Mouse (Mus musculus) kidney, adult 2 months (tissue): ENCODE measurements at regions not wholly inside any gene's neighbourhood (a gene's known extent, or its start where the extent isn't known, plus 50 kb on each side); places are given as distances from the start of the nearest gene placed in this dataset.

Experiments
- DNase-seq: peaks from one replicate; pipeline ENCODE4 v3.0.0; 2021
- H3K27ac ChIP-seq: fragments of 200-500 bp; 2 replicates; pipeline ENCODE4 v1.5.1; 2012; ENCODE audit warnings: low read depth, low read length, control low read depth, inconsistent platforms; ENCODE audit not compliant: insufficient read depth
- H3K27me3 ChIP-seq: fragments of 200-500 bp; replicated peaks from 2 replicates; pipeline ENCODE4 v1.6.1; 2012; ENCODE audit warnings: mild to moderate bottlenecking, moderate library complexity, low read length, inconsistent platforms; ENCODE audit not compliant: control insufficient read depth, insufficient read depth
- H3K36me3 ChIP-seq: fragments of 200-500 bp; 2 replicates; pipeline ENCODE4 v1.6.1; 2012; ENCODE audit warnings: mild to moderate bottlenecking, moderate library complexity, low read length, inconsistent platforms; ENCODE audit not compliant: control insufficient read depth, insufficient read depth
- H3K4me1 ChIP-seq: fragments of 200-500 bp; 2 replicates; pipeline ENCODE4 v1.6.1; 2011; ENCODE audit warnings: low read length; ENCODE audit not compliant: control insufficient read depth, insufficient read depth
- H3K4me3 ChIP-seq: fragments of 200-500 bp; 2 replicates; pipeline ENCODE4 v1.5.1; 2011; ENCODE audit warnings: mild to moderate bottlenecking, low read depth, low read length, control low read depth; ENCODE audit not compliant: insufficient read depth
- CTCF ChIP-seq: fragments of 200-500 bp; conservative IDR thresholded peaks from 2 replicates; pipeline ENCODE4 v1.5.1; 2011; ENCODE audit warnings: low read depth, mild to moderate bottlenecking, control low read depth, low read length, moderate library complexity, mixed read lengths; ENCODE audit not compliant: insufficient read depth, insufficient read length
- POLR2A ChIP-seq: fragments of 200-500 bp; IDR thresholded peaks from one replicate; pipeline ENCODE4 v1.6.1; 2011; ENCODE audit warnings: low read depth, low read length, control low read depth
- WGBS: fragments of 180-500 bp; shearing (Covaris S2); methylation state at CpG from one replicate; pipeline ENCODE4 v1.1.7; 2018; 5-methylcytosine and 5-hydroxymethylcytosine counted together

DNA sequence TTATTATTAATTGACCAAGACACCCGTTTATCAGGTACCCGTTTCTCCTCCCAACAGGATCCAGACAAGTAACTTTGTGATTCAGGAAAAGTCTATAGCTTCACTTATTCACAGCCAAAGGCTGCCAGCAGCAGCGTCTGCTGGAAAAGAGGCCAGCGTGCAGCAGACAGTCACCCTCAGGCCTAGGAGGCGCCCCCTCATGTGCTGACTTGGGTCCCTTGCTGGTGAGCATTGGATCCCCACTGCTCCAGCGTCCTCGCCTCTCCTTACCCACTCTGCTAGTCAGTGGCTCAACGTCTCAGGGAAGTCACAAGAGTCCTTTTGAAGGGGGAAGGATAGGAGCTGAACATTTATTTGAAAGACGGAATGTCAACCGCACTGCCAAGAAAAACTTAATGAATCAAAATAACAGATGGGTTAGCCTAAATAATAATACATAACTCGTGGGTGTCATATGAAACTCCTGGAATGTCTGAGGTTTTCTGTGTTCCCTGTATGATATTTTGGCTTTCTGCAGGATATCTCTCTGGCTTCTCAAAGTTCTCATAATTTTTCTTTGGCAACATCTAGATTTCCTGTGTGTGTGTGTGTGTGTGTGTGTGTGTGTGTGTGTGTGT, 256.6 kb upstream of the Fn1 start:
- 74% methylated on average over 11 of the region's 11 CpGs for WGBS
- TF ChIP-seq POLR2A (no peak), CTCF (no peak)

DNA sequence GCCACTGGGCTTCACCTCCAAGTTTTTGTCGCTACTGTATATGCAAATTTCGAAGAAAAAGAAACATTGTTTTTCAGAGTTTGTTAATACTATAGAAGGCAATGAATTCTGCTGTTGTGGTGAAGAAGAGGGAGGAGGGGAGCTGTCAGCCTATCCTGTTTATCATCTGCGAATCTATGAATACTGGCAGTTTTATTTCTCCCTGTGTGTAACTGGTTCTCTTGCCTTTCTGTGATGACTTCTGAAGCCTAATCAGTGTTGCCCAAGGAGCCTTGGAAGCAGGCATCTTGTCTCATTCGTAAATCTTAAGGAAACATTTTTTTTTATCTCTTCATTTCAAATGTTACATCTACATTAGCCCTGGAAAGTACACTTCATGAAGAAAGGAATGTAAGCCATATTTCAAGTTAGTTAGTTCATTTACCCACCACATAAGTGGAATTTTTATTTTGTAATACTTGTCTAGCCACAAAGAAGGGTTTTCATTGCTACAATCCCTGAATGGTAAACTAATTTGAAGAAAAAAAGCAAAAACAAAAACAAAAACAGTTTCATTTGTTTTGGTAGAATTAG, 251.5 kb upstream of the Fn1 start:
- H3K4me1 ChIP-seq = no peaks in the 10 kb centered on the region
- no peak for TF ChIP-seq CTCF
- TF ChIP-seq POLR2A = no peak
- no peak overlapping the region for H3K27ac ChIP-seq
- 77% methylated on average over 4 of the region's 4 CpGs for WGBS
- no peaks in the 10 kb centered on the region for H3K36me3 ChIP-seq
- no peak for DNase-seq
- H3K27me3 ChIP-seq = no peaks in the 10 kb centered on the region; the same call in 1 of the 2 replicates
- H3K4me3 ChIP-seq = no peak overlapping the region

More for the DNA sequence above, 256.6 kb upstream of the Fn1 start:
- H3K27ac ChIP-seq = no peak overlapping the region
- no peak for DNase-seq
- no peak overlapping the region for H3K4me3 ChIP-seq
- no peaks in the 10 kb centered on the region; the same call in 1 of the 2 replicates for H3K27me3 ChIP-seq
- no peaks in the 10 kb centered on the region for H3K36me3 ChIP-seq
- no peaks in the 10 kb centered on the region for H3K4me1 ChIP-seq

DNA sequence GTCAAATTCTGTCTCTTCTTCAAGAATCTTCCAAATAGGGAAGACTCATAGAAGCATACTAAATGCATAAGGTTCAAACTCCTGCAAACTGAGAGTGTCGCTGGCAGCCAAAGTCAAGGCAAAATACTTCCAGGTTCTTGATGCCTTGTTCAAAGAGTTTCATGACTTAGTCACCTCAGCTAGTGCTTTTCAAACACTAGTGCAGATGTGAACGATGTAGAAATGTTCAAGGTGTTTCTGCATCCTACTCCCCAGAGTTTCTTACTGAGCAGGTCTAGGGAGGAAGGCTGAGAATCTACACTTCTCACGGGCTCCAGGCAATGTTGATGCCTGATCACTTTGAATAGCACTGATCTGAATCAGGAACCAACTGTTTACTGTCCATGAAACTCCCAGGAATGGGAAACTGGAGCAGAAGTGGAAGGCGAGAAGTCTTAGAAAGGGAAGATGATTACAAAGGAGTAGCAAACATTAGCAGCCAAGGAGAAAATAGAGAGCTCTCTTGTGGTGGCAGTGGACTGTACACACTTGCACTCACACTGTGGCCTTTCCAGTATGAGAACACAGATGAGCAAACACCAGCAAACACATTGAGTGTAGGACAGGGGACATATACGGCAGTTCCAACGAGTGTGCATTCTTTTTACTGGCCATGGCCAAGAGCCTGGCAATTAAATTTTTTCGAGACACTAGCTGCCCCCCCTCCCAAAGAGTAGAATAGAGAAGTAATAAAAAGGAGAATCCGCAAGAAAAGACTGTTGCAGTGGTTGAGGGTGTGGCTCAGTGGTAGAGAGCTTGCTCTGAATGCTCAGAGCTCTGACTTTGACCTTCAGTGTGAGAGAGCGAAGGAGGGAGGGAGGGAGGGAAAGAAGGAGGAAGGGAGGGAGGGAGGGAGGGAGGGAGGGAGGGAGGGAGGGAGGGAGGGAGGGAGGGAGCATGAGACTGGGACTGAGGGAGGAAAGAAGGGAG, 247.4 kb upstream of the Fn1 start:
- 80% methylated on average over 9 of the region's 9 CpGs for WGBS
- TF ChIP-seq POLR2A (no peak), CTCF (no peak)
- no peak for DNase-seq
- Histone ChIP-seq H3K36me3 (no peaks in the 10 kb centered on the region), H3K4me1 (no peaks in the 10 kb centered on the region), H3K4me3 (no peak overlapping the region), H3K27ac (no peak overlapping the region), H3K27me3 (no peaks in the 10 kb centered on the region)

DNA sequence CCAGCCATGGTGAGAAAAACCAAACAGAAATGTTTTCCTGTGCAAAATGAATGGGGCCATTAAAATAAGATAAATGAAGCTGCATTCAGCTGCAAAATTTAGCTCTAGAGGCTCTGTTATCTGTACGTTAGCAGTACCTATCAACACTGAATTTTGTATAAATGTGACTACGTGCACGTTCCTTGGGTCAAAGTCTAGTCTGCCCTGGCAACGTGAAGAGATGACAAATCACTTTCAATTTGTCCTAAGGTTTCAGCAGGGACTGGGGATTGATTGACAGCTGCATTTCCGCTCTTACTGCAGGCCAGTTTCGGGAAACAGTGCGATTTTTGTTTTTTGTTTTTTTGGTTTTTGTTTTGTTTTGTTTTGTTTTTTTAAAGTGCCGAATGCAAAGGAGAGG, 246.1 kb upstream of the Fn1 start:
- no peaks in the 10 kb centered on the region for H3K4me1 ChIP-seq
- DNase-seq = no peak
- TF ChIP-seq POLR2A (no peak), CTCF (no peak)
- no peaks in the 10 kb centered on the region for H3K27me3 ChIP-seq
- no peak overlapping the region for H3K27ac ChIP-seq
- WGBS = 72% methylated on average over 8 of the region's 8 CpGs
- no peak overlapping the region for H3K4me3 ChIP-seq
- no peaks in the 10 kb centered on the region for H3K36me3 ChIP-seq

DNA sequence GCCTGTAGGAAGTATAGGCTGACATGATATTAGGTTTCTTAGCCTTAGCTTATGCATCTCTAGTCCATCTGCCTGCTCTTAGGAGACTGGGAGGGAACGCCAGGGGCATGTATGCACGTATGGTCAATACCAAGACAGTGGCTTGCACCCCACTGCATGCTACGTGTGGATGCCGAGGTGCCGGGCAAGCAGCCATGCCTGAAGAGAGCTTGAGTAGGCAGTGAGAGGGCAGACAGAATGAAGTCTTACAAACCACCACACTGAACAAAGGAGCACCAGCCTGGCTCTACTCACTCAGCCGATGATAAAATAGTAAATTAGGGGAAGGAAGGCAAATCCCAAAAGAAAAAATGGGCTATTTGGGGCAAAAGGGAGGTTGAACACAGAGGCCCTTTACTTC, 245.2 kb upstream of the Fn1 start:
- Histone ChIP-seq H3K4me1 (no peaks in the 10 kb centered on the region), H3K27ac (no peak overlapping the region), H3K27me3 (no peaks in the 10 kb centered on the region), H3K4me3 (no peak overlapping the region), H3K36me3 (no peaks in the 10 kb centered on the region)
- TF ChIP-seq CTCF (no peak), POLR2A (no peak)
- 79% methylated on average over 6 of the region's 6 CpGs for WGBS
- no peak for DNase-seq

DNA sequence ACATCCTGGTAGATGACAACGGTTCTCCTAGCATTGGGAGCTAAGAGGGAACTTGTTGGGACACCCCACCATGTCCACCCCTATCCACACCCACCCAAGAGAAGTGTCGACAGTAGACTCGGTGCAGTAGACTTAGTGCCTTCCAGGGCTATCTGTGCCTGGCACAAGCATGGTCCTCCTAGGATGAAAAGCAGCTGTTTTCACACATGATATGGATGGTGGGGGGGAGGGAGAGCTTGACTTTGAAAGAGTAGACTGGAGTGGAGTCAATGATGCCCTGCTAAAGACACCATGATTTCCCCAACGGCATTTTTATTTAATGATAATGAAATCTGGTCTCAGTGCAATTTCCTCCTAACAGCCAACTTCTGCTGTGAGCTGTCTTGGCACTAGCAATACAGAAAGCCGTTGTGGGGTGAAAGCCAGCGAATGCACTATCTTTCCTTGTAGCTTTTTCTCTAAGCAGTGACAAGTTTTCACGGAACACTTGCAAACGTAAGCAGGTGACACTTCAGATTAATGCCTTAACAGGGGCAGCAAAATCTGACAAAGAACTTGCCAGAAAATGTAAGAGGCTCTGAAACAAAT, 244.6 kb upstream of the Fn1 start:
- no peaks in the 10 kb centered on the region for H3K27me3 ChIP-seq
- H3K4me3 ChIP-seq = no peak overlapping the region
- DNase-seq = no peak
- H3K4me1 ChIP-seq = no peaks in the 10 kb centered on the region
- 67% methylated on average over 8 of the region's 8 CpGs for WGBS
- TF ChIP-seq POLR2A = no peak
- TF ChIP-seq CTCF = no peak
- H3K36me3 ChIP-seq = no peaks in the 10 kb centered on the region
- H3K27ac ChIP-seq = no peak overlapping the region

DNA sequence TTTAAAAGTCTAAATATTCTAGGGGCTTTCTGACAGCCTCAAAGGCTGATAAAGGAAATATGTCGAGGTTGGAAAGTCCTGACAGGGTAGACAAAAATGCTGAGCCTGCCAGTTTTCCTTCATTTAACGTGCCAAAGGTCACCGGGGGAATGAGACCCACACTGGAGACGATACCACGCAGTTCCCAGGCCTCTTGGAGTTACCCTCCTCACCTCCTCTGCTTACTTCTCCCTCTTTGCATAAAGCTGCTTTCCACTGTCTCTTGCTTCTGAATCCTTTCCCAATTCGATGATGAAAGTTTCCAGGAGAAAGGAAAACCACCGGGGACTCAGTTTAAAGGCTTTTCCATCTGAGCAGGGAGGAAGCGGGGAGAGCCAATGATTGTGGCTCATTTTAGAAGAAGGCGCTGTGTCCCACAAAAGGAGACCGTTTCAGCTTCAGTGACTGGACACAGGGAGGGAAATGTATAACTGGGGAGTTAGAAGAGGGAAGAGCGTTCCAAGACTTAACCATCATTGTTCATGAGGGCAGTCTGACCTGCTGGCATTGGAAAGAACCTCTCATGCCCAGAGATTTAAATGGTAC, 243.2 kb upstream of the Fn1 start:
- Histone ChIP-seq H3K4me1 (no peaks in the 10 kb centered on the region), H3K27me3 (no peaks in the 10 kb centered on the region), H3K36me3 (no peaks in the 10 kb centered on the region), H3K27ac (no peak overlapping the region), H3K4me3 (no peak overlapping the region)
- no peak for TF ChIP-seq CTCF
- no peak for TF ChIP-seq POLR2A
- WGBS = 35% methylated on average over 11 of the region's 11 CpGs
- peak; percentile 24 for DNase-seq
